Mouse (Mus musculus) olfactory bulb, adult 2 months (tissue): Measurements from ENCODE around the gene Sh3bp5.

Source experiments
- CTCF ChIP-seq: fragments of 200-500 bp; IDR thresholded peaks from 2 replicates; pipeline ENCODE4 v1.5.1; 2012; ENCODE audit warnings: low read depth, mild to moderate bottlenecking, low read length, moderate library complexity; ENCODE audit not compliant: insufficient read depth
- POLR2A ChIP-seq: fragments of 200-500 bp; IDR thresholded peaks from 2 replicates; pipeline ENCODE4 v1.6.1; 2012; ENCODE audit warnings: mild to moderate bottlenecking, low read depth, low read length, moderate library complexity; ENCODE audit not compliant: insufficient read depth

DNA sequence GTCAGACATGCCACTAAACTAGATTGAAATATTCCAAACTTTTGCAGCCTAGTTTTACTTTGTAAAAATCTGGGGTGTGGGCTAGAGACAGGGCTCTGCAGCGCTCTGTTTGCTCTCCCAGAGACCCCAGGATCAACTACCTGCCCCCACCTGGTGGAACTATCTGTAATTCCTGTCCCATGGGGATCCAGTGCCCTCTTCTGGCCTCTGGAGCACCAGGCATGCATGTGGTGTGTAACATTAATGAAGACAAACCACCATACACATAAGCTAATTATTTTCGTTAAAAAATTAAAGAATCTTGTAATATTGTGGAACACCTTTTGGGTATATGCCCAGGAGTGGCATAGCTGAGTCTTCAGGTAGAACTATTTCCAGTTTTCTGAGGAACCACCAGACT, 37.4 kb upstream of the Sh3bp5 start:
- TF ChIP-seq POLR2A (no peak), CTCF (no peak)
